Mouse (Mus musculus) kidney, postnatal 10 days (tissue): ENCODE results near the gene RPS10-NUDT3.

ENCODE experiments used
- DNase-seq: peaks from one replicate; pipeline ENCODE4 v3.0.0; 2021; ENCODE audit warnings: mixed read lengths

Gene RPS10-NUDT3

DNA sequence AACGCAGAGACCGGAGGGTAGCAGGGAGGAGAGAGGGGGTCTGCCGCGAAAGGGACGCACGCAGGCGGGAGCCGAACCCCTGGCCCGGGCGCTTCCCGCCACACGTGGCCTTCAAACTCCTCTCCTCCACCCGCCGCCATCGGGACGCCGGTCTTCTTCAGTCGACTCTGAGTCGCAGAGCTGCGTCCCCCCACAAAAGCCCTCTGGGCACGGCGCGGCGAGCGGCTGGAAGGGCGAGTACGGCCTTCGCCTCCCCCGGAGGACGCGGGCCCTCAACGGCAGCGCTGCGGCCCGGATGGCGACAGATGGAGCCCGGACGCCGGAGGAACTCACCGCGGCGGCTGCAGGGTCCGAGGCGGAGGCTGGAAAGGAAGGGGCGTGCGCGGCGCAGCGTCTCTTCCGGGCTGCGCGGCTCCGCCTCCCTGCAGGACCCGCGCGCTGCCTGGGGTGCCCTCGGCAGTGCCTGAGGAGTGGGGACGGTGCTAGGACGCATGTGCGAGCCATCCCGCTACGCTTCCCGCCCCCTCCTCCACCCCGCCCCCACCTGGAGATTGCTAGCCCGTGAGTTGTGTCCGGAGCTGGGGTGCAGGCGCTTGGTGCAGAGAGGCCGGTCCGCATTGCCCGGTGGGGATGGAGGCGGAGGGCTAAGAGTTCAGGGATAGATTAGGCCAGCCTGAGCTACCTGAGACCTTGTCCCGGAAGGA, at the start of gene RPS10-NUDT3:
TSS of gene RPS10-NUDT3 (minus strand) at position 352 of the 704 bp plus-strand sequence.
- DNase-seq: peak; percentile 94

DNA sequence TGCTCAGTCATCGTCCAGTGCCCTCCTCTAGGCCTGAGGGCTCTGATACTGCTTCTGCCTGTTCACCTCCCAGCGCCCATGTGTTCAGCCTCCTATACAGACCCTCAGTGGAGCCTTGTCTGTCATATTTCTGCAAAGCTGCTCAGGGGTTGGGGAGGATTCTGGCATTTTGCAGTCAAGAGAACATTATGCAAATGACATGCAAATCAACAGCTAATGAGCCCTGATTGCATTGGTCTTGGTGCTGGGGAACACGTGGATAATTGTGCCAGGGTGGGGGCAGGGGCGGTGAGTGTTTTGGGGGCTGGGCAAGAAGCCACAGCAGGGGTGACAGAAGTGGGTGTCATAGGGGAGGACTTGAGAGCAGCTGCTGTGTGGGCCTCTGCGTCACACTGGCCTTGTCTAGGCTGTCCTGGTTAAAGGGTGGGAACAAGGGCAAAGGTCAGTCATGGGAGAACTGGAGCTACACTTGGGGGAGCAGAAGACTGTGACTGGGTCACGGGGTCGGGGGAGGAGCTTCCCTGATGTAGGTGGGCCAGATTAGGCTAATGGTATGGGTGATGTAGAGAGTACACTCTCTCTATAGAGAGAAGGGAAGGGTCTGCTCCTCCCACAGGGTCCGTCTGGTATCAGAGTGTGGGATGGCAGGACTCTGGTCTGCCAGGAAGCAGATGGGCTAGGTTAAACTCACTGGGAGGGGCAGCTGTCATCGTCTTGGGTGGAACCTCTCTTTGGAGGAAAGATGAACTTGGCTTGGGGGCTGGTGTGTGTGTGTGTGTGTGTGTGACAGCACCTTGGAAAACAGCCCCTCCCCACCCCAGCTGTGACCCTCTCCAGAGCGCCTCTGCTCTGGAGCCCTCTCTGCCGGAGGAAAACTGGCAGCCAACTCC, 44.1 kb upstream of the RPS10-NUDT3 start:
- DNase-seq: no peak

DNA sequence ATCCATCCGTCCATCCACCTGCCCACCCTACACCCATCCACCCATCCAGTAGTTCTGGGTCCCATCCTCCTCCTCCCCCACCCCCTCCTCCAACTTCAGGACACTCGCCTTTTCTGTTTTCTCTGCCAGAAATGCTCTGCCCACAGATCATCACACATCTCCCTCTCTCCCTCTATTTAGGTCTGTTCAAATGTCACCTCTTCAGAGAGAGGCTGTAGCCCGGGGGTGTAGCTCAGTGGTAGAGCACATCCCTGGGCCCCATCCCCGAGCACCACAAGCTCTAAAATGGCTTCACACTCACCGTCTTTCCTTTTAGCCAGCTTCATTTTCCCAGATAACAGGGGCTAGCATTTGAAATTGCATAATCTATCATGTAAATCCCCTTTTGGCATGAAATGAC, 42.7 kb upstream of the RPS10-NUDT3 start:
- DNase-seq: no peak

GRCm38 (mm10) chr17:27676270-27676669, 41.2 kb upstream of the RPS10-NUDT3 start:
- no peak for DNase-seq

DNA sequence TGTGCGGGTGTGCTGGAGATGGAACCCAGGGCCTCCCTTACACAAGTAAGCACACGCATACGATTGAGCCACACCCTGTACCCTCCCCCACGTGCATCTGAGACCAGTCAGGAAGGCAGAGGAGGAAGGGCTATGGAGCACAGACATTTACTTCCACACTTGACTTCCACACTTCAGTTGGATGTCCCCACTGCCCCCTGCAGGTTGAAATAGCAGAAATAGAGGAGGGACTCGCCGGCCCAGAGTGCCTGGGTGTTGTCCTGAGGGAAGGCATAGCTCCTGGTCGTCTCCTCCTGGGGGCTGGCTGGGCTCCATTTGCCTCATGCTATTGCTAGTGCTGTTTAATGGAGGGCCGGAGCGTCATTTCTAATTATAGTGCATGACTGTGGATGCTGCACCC, 40.4 kb upstream of the RPS10-NUDT3 start:
- no peak for DNase-seq

DNA sequence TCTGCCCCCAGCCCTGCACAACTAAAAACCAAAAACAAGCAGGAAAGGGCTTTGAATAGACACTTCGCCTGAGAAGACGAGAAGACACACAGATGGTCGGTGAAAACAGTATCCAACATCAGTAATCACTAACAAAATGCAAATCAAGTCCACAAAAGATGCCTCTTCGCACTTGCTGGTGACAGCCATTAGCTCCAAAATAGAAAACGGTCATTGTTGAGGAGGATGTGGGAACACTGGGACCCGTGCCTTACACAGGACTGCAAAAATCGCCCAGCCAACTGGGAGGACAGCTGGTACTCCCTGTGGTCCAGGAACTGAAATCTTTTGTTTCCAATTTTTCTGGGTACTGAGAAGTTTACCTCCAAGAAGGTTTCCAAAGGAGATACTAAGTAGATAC, 38.9 kb upstream of the RPS10-NUDT3 start:
- DNase-seq: no peak

GRCm38 (mm10) chr17:27671720-27672119, 36.7 kb upstream of the RPS10-NUDT3 start:
- DNase-seq: no peak

- DNase-seq: no peak
Observed at GRCm38 (mm10) chr17:27658767-27659166, 23.7 kb upstream of the RPS10-NUDT3 start.

DNA sequence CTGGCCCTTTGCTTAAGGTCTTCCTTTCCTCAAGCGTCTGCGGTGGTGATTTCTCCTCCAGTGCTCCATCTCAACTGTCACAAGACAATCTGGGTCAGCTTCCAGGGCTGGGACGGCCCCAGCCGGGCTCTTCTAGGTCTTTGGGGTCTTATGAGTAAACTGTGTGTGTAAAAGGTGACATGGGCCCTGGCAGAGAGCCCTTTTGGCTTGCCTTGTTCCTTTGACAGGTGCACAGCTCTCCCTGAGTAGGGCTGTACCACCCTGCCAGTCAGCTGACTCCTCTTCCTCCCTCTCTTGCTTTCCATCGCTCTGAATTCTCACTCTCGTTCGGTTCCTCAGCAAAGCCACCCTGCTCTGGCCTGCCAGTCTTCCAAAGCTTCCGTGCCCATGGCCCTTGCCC, 22.1 kb upstream of the RPS10-NUDT3 start:
- no peak for DNase-seq

DNA sequence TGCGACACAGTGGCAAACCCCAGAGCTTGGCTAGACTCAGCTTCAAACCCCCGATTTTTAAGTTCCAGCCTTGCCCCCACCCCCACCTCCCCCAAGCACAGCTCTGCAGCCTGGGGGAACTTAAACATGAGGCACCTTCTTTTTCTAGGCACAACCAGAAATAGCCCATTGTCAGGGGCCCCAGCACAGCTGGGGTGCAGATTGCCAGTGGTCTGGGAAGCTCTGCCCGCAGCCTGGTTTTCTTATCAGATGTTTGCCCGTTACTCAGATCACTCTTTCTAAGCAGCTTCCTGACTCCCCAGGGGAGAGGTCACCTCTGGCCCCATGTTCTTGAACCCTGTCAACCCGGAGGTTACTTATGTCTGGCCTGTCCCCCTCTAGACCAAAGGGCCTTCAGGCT, 21.4 kb upstream of the RPS10-NUDT3 start:
- no peak for DNase-seq

- DNase-seq: no peak
Observed at GRCm38 (mm10) chr17:27656011-27656399, 21.0 kb upstream of the RPS10-NUDT3 start.

DNA sequence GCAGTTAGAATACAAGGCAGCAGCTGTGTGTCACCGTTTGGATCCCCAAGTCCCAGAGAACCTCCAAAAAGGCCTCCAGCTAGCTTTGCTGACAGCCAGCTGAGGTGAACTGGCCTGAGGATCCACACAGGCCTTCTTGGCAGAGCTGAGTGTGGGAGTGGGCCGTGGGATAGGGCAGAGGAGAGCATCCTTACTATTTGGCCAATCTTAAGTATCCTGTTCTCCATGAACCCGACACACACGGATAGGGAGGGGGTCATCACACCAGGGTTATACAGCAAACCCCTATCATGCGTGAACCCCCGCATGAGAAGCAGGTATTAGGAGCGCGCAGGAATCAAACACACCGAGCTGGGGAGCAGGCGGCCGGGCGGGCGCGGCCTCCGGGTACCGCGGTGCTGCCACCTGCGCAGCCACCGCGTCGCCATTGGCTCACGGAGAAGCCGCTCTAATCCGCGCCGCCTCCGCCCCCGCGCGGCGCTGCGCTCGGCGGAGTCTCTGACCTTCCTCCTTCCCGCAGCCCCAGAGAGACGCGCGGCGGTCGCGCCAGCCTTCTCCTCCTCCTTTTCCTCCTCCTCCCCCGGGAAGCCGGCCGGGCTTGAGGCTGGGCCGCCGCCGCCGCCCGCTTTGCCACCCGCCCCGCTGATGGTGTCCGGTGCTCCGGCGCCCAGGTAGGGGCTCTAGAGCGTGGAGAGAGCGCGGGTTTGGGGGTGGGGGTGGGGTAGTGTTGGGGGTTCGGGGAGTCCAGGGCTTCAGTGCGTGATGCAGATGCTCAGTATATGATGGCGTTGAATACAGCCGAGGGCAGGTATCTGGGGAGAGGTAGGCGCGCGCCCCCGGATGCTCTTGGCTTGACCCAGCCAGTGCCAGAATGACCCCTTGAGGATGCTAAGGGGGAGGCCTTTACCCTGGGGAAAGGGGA, 20.3 kb upstream of the RPS10-NUDT3 start, which contains the start of gene Pacsin1:
TSS of gene Pacsin1 (plus strand) at position 421 of the 922 bp plus-strand sequence.
- peak; percentile 51 for DNase-seq

GRCm38 (mm10) chr17:27653253-27653959, 18.4 kb upstream of the RPS10-NUDT3 start:
- DNase-seq: no peak

GRCm38 (mm10) chr17:27652046-27652790, 17.2 kb upstream of the RPS10-NUDT3 start:
- no peak for DNase-seq

DNA sequence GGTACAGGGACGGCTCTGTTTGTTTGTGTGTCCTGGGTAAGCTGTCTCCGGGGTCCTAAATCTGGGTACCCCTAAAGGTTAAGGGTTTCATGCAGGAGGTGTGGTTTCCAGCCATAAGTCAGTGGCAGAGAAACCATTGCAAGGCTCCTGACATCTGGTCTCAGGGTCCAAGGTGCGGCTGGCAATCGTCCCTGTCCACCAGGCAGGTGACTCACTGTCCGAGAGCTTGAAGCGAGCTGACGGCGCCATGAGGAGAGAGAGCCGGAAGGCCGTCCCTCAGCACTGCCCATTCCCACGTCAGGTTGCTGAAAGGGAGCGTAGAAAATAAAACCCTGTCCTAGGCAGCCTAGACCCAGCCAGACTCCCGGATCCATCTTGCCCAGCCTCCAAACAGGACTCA, 15.6 kb upstream of the RPS10-NUDT3 start:
- peak; percentile 55 for DNase-seq

DNA sequence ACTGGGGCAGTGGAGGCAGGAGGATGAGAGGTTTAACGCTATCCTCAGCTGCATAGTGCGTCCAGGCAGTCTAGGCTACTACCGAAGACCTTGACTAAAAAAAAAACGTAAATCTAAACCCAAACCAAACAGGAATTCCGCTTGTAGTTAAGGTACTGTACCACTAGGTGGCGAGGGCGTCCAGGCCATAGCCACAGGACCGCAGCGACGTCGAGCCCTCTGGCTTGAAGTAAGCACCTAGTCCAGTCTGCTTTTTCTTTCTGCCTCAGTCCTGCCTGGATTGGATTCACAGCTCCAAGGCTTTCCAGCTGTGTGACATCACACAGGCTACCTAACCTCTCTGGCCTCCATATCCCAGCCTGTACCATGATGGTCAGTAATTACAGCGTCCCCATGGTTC, 15.1 kb upstream of the RPS10-NUDT3 start:
- peak; percentile 70 for DNase-seq

DNA sequence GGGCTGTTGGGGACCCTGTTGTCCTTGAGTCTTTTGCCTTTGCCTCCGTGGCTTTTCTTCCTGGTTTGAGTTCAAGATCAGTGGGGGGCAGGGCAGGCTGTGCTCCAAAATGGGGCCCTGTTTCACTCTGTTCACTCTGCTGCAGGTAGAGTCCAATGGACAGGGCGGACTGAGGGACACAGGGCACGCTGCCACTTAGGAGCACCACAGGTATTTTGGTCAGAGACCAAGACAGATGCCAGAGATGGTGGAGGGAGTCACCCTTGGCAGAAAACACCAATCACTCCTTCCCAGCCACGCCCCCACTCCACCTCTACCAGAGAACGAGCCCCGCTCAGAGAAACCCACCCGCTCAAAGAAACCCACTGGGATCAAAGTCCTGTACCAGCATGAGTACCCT, 10.8 kb upstream of the RPS10-NUDT3 start:
- no peak for DNase-seq

- no peak for DNase-seq
Observed at GRCm38 (mm10) chr17:27644572-27644971, 9.6 kb upstream of the RPS10-NUDT3 start.

- DNase-seq: no peak
Observed at GRCm38 (mm10) chr17:27643756-27644155, 8.7 kb upstream of the RPS10-NUDT3 start.

DNA sequence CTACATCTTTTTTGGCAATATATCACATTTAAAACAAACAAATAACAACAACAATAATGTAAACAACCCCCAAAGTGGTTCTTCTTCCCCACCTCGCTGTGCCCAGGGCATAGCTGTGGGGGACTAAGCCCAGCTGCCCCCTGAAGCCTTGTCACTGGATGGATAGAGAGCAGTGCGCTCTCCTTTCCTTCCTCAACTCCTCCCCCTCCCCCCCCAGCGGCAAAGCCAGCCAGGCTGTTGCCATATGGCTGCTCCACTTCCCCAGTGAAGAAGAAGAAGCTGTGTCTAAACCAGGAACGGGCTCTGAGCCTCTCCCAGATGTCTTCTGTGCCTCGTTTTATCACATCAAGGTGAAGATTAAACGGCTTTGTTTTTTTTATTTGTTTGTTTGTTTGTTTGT, 8.1 kb upstream of the RPS10-NUDT3 start:
- DNase-seq: no peak

- DNase-seq: peak; percentile 61
Observed at GRCm38 (mm10) chr17:27642491-27643062, 7.6 kb upstream of the RPS10-NUDT3 start.
